Mouse (Mus musculus) adrenal gland, adult 10 weeks (tissue): ENCODE results near the gene Ngb. TPM values are rescaled to one million over a fixed set of nuclear protein-coding genes. Genes with fewer than 3 reads are reported as not detected.

Source experiments
- polyA plus RNA-seq: library from polyadenylated mRNA; stranded (reverse); fragments of 350-450 nt; fragmentation: Illumina TruSeq; extraction: RNeasy Lipid Tissue Mini Kit (QIAGEN cat#74804); gene quantifications from one replicate; pipeline ENCODE4 v1.2.3, GENCODE M21; 2014; ENCODE audit warnings: low read depth, low replicate concordance

Ngb gene
- polyA plus RNA-seq: 0.47 TPM

GRCm38 (mm10) chr12:87102165-87102631 lies at the start of gene Ngb:
TSS of gene Ngb (minus strand) at chr12:87102539.

GRCm38 (mm10) chr12:87147395-87148089 lies 45.2 kb upstream of the Ngb start, which contains the start of gene Pomt2:
TSS of gene Pomt2 (minus strand) at chr12:87147968.

DNA sequence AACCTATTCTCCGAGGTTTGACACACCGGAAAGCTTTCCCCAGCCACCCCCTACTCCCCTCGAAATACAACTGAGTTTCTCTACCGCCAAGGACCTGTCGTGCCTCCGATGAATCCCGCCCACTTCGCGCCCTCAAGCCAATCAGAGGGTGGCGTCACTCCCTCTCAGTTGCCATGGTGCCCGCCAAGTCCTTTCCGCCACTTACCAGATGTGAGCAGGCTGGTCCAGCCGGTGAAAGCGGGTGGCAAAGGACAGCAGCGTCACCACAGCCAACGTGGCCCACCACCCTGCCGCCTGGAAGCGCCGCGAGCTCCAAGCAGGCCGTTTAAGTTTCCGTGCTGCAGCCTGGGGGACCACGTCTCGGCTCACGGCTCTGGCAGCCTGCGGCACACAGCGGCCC lies 44.6 kb upstream of the Ngb start, which contains the start of gene Gstz1:
Gene Gstz1, plus strand, starts transcription at position 200 of the 400 bp plus-strand sequence.

Other genes with a start within 250 kb of the Ngb start
- gene Irf2bpl, start 217.7 kb downstream of the Ngb start, polyA plus RNA-seq: 35.5 TPM
- 17.6 TPM for gene Cipc, start 155.5 kb downstream of the Ngb start, polyA plus RNA-seq
- 1.0 TPM for gene Zdhhc22, start 112.1 kb downstream of the Ngb start, polyA plus RNA-seq
- 0.17 TPM for gene Tmem63c, start 81.2 kb downstream of the Ngb start, polyA plus RNA-seq
- gene Gstz1, start 44.6 kb upstream of the Ngb start, polyA plus RNA-seq: 116 TPM
- gene Pomt2, start 45.4 kb upstream of the Ngb start, polyA plus RNA-seq: 10.5 TPM
- gene Samd15, start 97.2 kb upstream of the Ngb start, polyA plus RNA-seq: 2.5 TPM
- 54.9 TPM for gene Tmed8, start 97.9 kb upstream of the Ngb start, polyA plus RNA-seq
- 0.52 TPM for gene Noxred1, start 136.2 kb upstream of the Ngb start, polyA plus RNA-seq
- 22.5 TPM for gene Vipas39, start 163.7 kb upstream of the Ngb start, polyA plus RNA-seq
- 198 TPM for gene Ahsa1, start 163.9 kb upstream of the Ngb start, polyA plus RNA-seq
- not detected for gene Ism2, start 197.2 kb upstream of the Ngb start, polyA plus RNA-seq